Mouse (Mus musculus): ENCODE data around the gene Acvr1. TPM values are rescaled to one million over a fixed set of nuclear protein-coding genes. Genes with fewer than 3 reads are reported as not detected.

The Acvr1 gene
- total and polyA plus RNA-seq, 2 experiments from 2014 or later, result 5.9 to 13.5 TPM

- Histone ChIP-seq H3K9me3 (replicated peaks; ENCODE audit: control insufficient read depth, low read length) (0 out of 2 replicates have a peak, but pooled peaks cover 3% of the 10 kb centered on the region), H3K27ac (ENCODE audit: low read depth) (no peak within 1 kb of the TSS; the same call in 1 of the 2 replicates), H3K27me3 (ENCODE audit: control insufficient read depth, insufficient read depth, low read length) (no peaks in the 10 kb centered on the region), H3K4me2 (ENCODE audit: low read depth, low read length) (no peak within 1 kb of the TSS), H3K36me3 (replicated peaks; ENCODE audit: control insufficient read depth, insufficient read depth, low read length) (peaks cover 71% of the 10 kb centered on the region), H3K4me3 (ENCODE audit: low read depth, low read length) (no peak within 1 kb of the TSS), H3K9ac (replicated peaks; ENCODE audit: low read depth, low read length) (no peak within 1 kb of the TSS), H3K4me1 (ENCODE audit: control insufficient read depth, insufficient read depth) (no peaks in the 10 kb centered on the region)
- ATAC-seq (ENCODE audit: insufficient read depth, low read depth) (no peak), DNase-seq (ENCODE audit: low spot score) (no peak)
- 78% methylated on average over 7 of the region's 7 CpGs for WGBS
- no peak for TF ChIP-seq EP300 (IDR thresholded peaks at IDR 0.05; ENCODE audit: low read depth)
- no peak for TF ChIP-seq CTCF (IDR thresholded peaks at IDR 0.05; ENCODE audit: low read depth)
These were observed 97.1 kb downstream of the Acvr1 start, which contains the start of gene Gm17409 for GRCm38 (mm10) chr2:58469816-58470215. TSS of gene Gm17409 (plus strand) at chr2:58470116.

DNA sequence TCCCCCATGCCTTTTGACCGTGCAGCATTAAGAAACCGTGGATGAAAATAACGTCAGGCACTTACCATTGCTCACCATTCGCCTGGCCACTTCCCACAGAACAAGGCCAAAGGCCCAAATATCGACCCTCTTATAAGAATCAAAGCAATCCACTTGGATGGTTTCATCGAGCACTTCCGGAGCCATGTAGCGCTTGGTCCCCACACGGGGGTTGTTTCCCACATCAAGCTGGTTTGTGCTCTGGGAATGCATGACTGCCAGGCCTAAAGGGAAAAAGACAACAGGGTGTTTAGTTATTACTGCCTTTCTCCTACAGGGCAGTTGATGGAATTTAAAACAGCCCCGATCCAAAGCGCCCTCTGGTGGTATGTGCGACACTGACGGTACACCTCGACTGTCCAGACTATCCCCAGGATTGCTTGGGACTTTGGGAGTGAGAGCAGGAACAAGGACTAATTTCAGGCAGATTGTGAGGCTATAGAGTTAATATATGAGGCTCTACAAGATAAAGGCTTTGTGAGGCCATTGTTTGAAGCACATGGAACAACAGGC, 108.1 kb downstream of the Acvr1 start:
- peaks cover 71% of the 10 kb centered on the region for H3K36me3 ChIP-seq (replicated peaks; ENCODE audit: control insufficient read depth, insufficient read depth, low read length)
- DNase-seq (ENCODE audit: low spot score), result no peak

GRCm38 (mm10) chr2:58457488-58457865, 109.5 kb downstream of the Acvr1 start:
- Histone ChIP-seq H3K4me1 (ENCODE audit: control insufficient read depth, insufficient read depth) (no peaks in the 10 kb centered on the region), H3K9me3 (replicated peaks; ENCODE audit: control insufficient read depth, low read length) (no peaks in the 10 kb centered on the region), H3K4me3 (ENCODE audit: low read depth, low read length) (no peak overlapping the region), H3K27ac (ENCODE audit: low read depth) (no peak overlapping the region), H3K36me3 (replicated peaks; ENCODE audit: control insufficient read depth, insufficient read depth, low read length) (peaks cover 68% of the 10 kb centered on the region), H3K4me2 (ENCODE audit: low read depth, low read length) (no peak overlapping the region), H3K9ac (replicated peaks; ENCODE audit: low read depth, low read length) (no peak overlapping the region), H3K27me3 (ENCODE audit: control insufficient read depth, insufficient read depth, low read length) (no peaks in the 10 kb centered on the region)
- WGBS, result 96% methylated on average over 5 of the region's 5 CpGs
- ATAC-seq (ENCODE audit: insufficient read depth, low read depth) (no peak), DNase-seq (ENCODE audit: low spot score) (no peak)
- TF ChIP-seq EP300 (IDR thresholded peaks at IDR 0.05; ENCODE audit: low read depth) (no peak), CTCF (IDR thresholded peaks at IDR 0.05; ENCODE audit: low read depth) (no peak; the same call in 1 of the 2 replicates)

More for the DNA sequence above, 108.1 kb downstream of the Acvr1 start:
- no peak overlapping the region for H3K9ac ChIP-seq (replicated peaks; ENCODE audit: low read depth, low read length)
- H3K27me3 ChIP-seq (ENCODE audit: control insufficient read depth, insufficient read depth, low read length), result no peaks in the 10 kb centered on the region
- WGBS, result 87% methylated on average over 14 of the region's 14 CpGs
- H3K9me3 ChIP-seq (replicated peaks; ENCODE audit: control insufficient read depth, low read length), result no peaks in the 10 kb centered on the region
- H3K27ac ChIP-seq (ENCODE audit: low read depth), result no peak overlapping the region
- ATAC-seq (ENCODE audit: insufficient read depth, low read depth), result no peak
- TF ChIP-seq EP300 (IDR thresholded peaks at IDR 0.05; ENCODE audit: low read depth) (no peak), CTCF (IDR thresholded peaks at IDR 0.05; ENCODE audit: low read depth) (peak; percentile 48)
- H3K4me2 ChIP-seq (ENCODE audit: low read depth, low read length), result no peak overlapping the region
- H3K4me3 ChIP-seq (ENCODE audit: low read depth, low read length), result no peak overlapping the region
- H3K4me1 ChIP-seq (ENCODE audit: control insufficient read depth, insufficient read depth), result no peaks in the 10 kb centered on the region

GRCm38 (mm10) chr2:58456843-58457487, 110.0 kb downstream of the Acvr1 start:
- Histone ChIP-seq H3K9me3 (replicated peaks; ENCODE audit: control insufficient read depth, low read length) (no peaks in the 10 kb centered on the region), H3K36me3 (replicated peaks; ENCODE audit: control insufficient read depth, insufficient read depth, low read length) (peaks cover 63% of the 10 kb centered on the region), H3K27me3 (ENCODE audit: control insufficient read depth, insufficient read depth, low read length) (no peaks in the 10 kb centered on the region), H3K4me1 (ENCODE audit: control insufficient read depth, insufficient read depth) (no peaks in the 10 kb centered on the region), H3K4me3 (ENCODE audit: low read depth, low read length) (no peak overlapping the region), H3K27ac (ENCODE audit: low read depth) (no peak overlapping the region), H3K4me2 (ENCODE audit: low read depth, low read length) (no peak overlapping the region), H3K9ac (replicated peaks; ENCODE audit: low read depth, low read length) (no peak overlapping the region)
- ATAC-seq (ENCODE audit: insufficient read depth, low read depth) (no peak), DNase-seq (ENCODE audit: low spot score) (no peak)
- TF ChIP-seq CTCF (IDR thresholded peaks at IDR 0.05; ENCODE audit: low read depth) (no peak), EP300 (IDR thresholded peaks at IDR 0.05; ENCODE audit: low read depth) (no peak)
- 92% methylated on average over 8 of the region's 8 CpGs for WGBS

- DNase-seq (ENCODE audit: low spot score), result no peak
- Histone ChIP-seq H3K4me2 (ENCODE audit: low read depth, low read length) (no peak overlapping the region), H3K36me3 (replicated peaks; ENCODE audit: control insufficient read depth, insufficient read depth, low read length) (peaks cover 48% of the 10 kb centered on the region), H3K27ac (ENCODE audit: low read depth) (no peak overlapping the region), H3K9me3 (replicated peaks; ENCODE audit: control insufficient read depth, low read length) (no peaks in the 10 kb centered on the region), H3K4me1 (ENCODE audit: control insufficient read depth, insufficient read depth) (no peaks in the 10 kb centered on the region), H3K27me3 (ENCODE audit: control insufficient read depth, insufficient read depth, low read length) (no peaks in the 10 kb centered on the region), H3K4me3 (ENCODE audit: low read depth, low read length) (no peak overlapping the region), H3K9ac (replicated peaks; ENCODE audit: low read depth, low read length) (no peak overlapping the region)
- ATAC-seq (ENCODE audit: insufficient read depth, low read depth), result no peak
- WGBS, result 86% methylated on average over 16 of the region's 16 CpGs
- no peak for TF ChIP-seq EP300 (IDR thresholded peaks at IDR 0.05; ENCODE audit: low read depth)
- no peak for TF ChIP-seq CTCF (IDR thresholded peaks at IDR 0.05; ENCODE audit: low read depth)
These were observed 112.7 kb downstream of the Acvr1 start for GRCm38 (mm10) chr2:58454095-58454865.

All from heart, postnatal 0 days (tissue).